Mouse (Mus musculus): ENCODE results near the gene Stkld1.

- no peak for TF ChIP-seq CTCF (IDR thresholded peaks at IDR 0.05; ENCODE audit: low read depth)
- TF ChIP-seq EP300 (IDR thresholded peaks at IDR 0.05; ENCODE audit: low read depth) = no peak
Observed at GRCm38 (mm10) chr2:26919684-26920083, 14.2 kb upstream of the Stkld1 start.
